Mouse (Mus musculus) limb, embryonic 15.5 days (tissue): ENCODE measurements around the gene Rora. TPM values are rescaled to one million over a fixed set of nuclear protein-coding genes. Genes with fewer than 3 reads are reported as not detected.

Experiments used
- ATAC-seq: fragments of 200-750 bp; cut with Nextera tagmentation; 2 replicates; pipeline ENCODE4 v1.8.0; 2017; ENCODE audit warnings: low read depth, moderate TSS enrichment; ENCODE audit not compliant: insufficient number of reproducible peaks, low FRiP score, low TSS enrichment
- H3K27ac ChIP-seq: fragments of 300-500 bp; sonication (generic); 2 replicates; pipeline ENCODE4 v1.5.1; 2015; ENCODE audit warnings: moderate library complexity, mild to moderate bottlenecking, inconsistent platforms
- H3K27me3 ChIP-seq: fragments of 300-500 bp; sonication (generic); 2 replicates; pipeline ENCODE4 v1.6.1; 2015; ENCODE audit warnings: inconsistent platforms
- H3K36me3 ChIP-seq: fragments of 300-500 bp; sonication (generic); 2 replicates; pipeline ENCODE4 v1.6.1; 2015; ENCODE audit warnings: inconsistent platforms
- H3K4me1 ChIP-seq: fragments of 300-500 bp; sonication (generic); 2 replicates; pipeline ENCODE4 v1.6.1; 2015; ENCODE audit warnings: inconsistent platforms
- H3K4me2 ChIP-seq: fragments of 300-500 bp; sonication (generic); 2 replicates; pipeline ENCODE4 v1.6.1; 2015; ENCODE audit warnings: mild to moderate bottlenecking, inconsistent platforms
- H3K4me3 ChIP-seq: fragments of 300-500 bp; sonication (generic); 2 replicates; pipeline ENCODE4 v1.5.1; 2015; ENCODE audit warnings: mild to moderate bottlenecking, inconsistent platforms
- H3K9ac ChIP-seq: fragments of 300-500 bp; sonication (generic); 2 replicates; pipeline ENCODE4 v1.6.1; 2015; ENCODE audit warnings: inconsistent platforms
- H3K9me3 ChIP-seq: fragments of 300-500 bp; sonication (generic); 2 replicates; pipeline ENCODE4 v1.6.1; 2016; ENCODE audit warnings: inconsistent platforms
- WGBS: fragments of 180-500 bp; shearing (Covaris S2); methylation state at CpG from one replicate; pipeline ENCODE4 v1.1.7; 2015; 5-methylcytosine and 5-hydroxymethylcytosine counted together
- polyA plus RNA-seq: library from polyadenylated mRNA; unstranded; fragments of >200 nt; fragmentation: Nextera tagmentation; extraction: Ambion mirVana; gene quantifications from 2 replicates; pipeline ENCODE4 v1.2.1, GENCODE M21; 2015

Gene Rora
- polyA plus RNA-seq, 1 experiment from 2014 or later: 25.4 TPM

GRCm38 (mm10) chr9:69043920-69044613 is 390.5 kb downstream of the Rora start:
- no peak overlapping the region for H3K27ac ChIP-seq
- no peak overlapping the region for H3K9ac ChIP-seq
- H3K9me3 ChIP-seq: no peaks in the 10 kb centered on the region
- 85% methylated on average over 8 of the region's 8 CpGs for WGBS
- no peak overlapping the region for H3K4me2 ChIP-seq
- no peak for ATAC-seq
- H3K4me3 ChIP-seq: no peak overlapping the region
- no peaks in the 10 kb centered on the region for H3K27me3 ChIP-seq
- no peaks in the 10 kb centered on the region for H3K36me3 ChIP-seq
- H3K4me1 ChIP-seq: no peaks in the 10 kb centered on the region

DNA sequence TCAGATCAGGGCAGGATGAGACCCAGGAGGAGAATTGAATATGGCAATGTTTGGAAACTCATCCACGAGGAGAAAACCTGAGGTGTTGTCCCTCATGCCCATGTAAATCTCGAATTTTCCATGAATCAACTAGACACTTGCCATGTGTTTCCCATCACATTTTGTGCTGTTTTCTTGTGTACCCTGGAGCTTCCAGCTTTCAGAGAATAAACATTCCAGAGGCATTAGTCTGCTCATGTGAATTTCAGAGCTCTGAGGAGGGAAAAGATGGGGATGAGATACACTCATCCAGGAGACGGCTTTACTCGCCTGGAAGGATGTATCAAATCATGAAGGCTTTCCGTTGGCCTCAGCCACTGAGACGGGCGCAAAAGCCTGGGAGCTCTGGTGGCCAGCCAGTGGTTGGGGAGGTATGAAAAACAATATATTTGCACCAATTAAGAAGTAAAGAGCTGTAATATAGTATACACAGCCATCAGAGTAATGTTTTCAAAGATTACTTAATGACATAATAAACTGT is 391.1 kb downstream of the Rora start:
- no peaks in the 10 kb centered on the region for H3K36me3 ChIP-seq
- no peaks in the 10 kb centered on the region for H3K27me3 ChIP-seq
- H3K27ac ChIP-seq: no peak overlapping the region
- no peak for ATAC-seq
- no peak overlapping the region for H3K4me2 ChIP-seq
- no peaks in the 10 kb centered on the region for H3K4me1 ChIP-seq
- H3K4me3 ChIP-seq: no peak overlapping the region
- H3K9me3 ChIP-seq: no peaks in the 10 kb centered on the region
- no peak overlapping the region for H3K9ac ChIP-seq
- 77% methylated on average over 7 of the region's 7 CpGs for WGBS

DNA sequence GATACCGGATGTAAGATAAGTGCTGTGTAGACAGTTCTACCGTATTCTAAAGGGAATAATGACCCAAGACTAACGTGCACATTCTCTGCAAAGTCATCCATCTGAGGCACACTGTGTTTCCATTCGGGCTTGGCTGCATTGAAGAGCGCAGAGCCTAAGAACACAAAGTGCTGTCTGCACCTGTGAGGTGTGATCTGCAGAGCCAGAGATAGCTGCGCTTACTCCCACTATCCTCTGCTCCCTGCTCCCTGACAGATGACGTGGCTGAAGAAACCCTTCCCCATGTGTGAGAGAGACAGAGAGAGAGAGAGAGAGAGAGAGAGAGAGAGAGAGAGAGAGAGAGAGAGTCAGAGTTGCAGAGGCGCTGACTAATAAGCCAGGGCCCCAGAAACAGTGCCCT is 392.3 kb downstream of the Rora start:
- Histone ChIP-seq H3K9me3 (no peaks in the 10 kb centered on the region), H3K9ac (no peak overlapping the region), H3K36me3 (no peaks in the 10 kb centered on the region), H3K4me3 (no peak overlapping the region), H3K27me3 (no peaks in the 10 kb centered on the region), H3K4me1 (no peaks in the 10 kb centered on the region), H3K27ac (no peak overlapping the region), H3K4me2 (no peak overlapping the region)
- ATAC-seq: no peak
- WGBS: 85% methylated on average over 8 of the region's 8 CpGs

DNA sequence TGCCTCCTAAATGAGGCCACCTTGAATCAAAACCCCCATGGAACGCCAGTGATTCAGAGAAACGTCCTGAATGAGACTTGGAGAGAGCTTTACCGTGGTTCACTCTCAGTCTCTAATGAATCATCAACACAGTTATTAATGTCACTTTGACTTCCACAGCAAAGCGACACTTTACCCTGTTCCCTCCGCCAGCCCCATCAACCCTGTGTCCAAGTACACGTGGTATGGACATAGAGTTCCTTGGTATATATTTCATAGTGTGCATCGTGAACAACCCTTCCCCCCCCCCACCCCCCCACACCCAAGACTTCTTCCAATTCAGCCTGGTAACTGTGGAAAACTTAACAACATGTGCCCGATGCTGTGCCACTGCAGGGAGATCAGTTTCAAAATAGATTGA is 397.3 kb downstream of the Rora start:
- ATAC-seq: no peak
- no peak overlapping the region for H3K4me3 ChIP-seq
- no peak overlapping the region for H3K9ac ChIP-seq
- peaks cover 3% of the 10 kb centered on the region; the same call in 1 of the 2 replicates for H3K4me1 ChIP-seq
- H3K4me2 ChIP-seq: no peak overlapping the region
- no peaks in the 10 kb centered on the region for H3K36me3 ChIP-seq
- no peak overlapping the region for H3K27ac ChIP-seq
- H3K27me3 ChIP-seq: no peaks in the 10 kb centered on the region
- 70% methylated on average over 8 of the region's 8 CpGs for WGBS
- no peaks in the 10 kb centered on the region for H3K9me3 ChIP-seq

DNA sequence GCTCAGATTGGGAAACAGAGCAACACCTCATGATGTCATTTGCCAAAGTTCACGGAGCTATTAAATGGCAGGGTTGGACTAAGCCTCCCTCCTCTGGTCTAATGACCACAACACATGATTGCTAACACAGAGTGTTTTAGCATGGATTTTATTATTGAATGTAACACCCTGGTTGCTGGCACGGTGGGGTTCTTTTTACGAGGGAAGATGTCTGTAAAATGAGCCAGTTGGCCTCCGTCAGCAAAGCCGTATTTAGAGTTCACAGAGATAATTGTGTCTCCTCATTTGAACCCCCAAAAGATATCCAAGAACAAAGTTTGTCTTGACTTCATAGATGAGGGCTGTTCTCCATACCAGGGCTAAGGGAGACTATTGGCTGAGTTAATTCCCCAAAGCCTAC is 398.3 kb downstream of the Rora start:
- Histone ChIP-seq H3K9me3 (no peaks in the 10 kb centered on the region), H3K4me3 (no peak overlapping the region), H3K27ac (no peak overlapping the region), H3K4me2 (no peak overlapping the region), H3K4me1 (peaks cover 3% of the 10 kb centered on the region; the same call in 1 of the 2 replicates), H3K27me3 (no peaks in the 10 kb centered on the region), H3K36me3 (no peaks in the 10 kb centered on the region), H3K9ac (no peak overlapping the region)
- no peak for ATAC-seq
- WGBS: 45% methylated on average over 5 of the region's 5 CpGs

GRCm38 (mm10) chr9:69055302-69055701 is 401.7 kb downstream of the Rora start:
- no peak overlapping the region for H3K4me2 ChIP-seq
- no peak for ATAC-seq
- 89% methylated on average over 5 of the region's 5 CpGs for WGBS
- H3K27me3 ChIP-seq: no peaks in the 10 kb centered on the region
- H3K4me1 ChIP-seq: peaks cover 3% of the 10 kb centered on the region; the same call in 1 of the 2 replicates
- H3K27ac ChIP-seq: no peak overlapping the region
- H3K4me3 ChIP-seq: no peak overlapping the region
- H3K9me3 ChIP-seq: no peaks in the 10 kb centered on the region
- H3K9ac ChIP-seq: no peak overlapping the region
- no peaks in the 10 kb centered on the region for H3K36me3 ChIP-seq

GRCm38 (mm10) chr9:69071203-69071867 is 417.7 kb downstream of the Rora start:
- H3K9me3 ChIP-seq: no peaks in the 10 kb centered on the region
- no peak overlapping the region for H3K9ac ChIP-seq
- H3K36me3 ChIP-seq: no peaks in the 10 kb centered on the region
- ATAC-seq: peak; percentile 40; the same call in 1 of the 2 replicates
- peaks cover 16% of the 10 kb centered on the region; the same call in 1 of the 2 replicates for H3K27me3 ChIP-seq
- no peak overlapping the region for H3K4me3 ChIP-seq
- WGBS: 21% methylated on average over 15 of the region's 15 CpGs
- H3K4me1 ChIP-seq: peaks cover 21% of the 10 kb centered on the region
- peak overlapping the region; percentile 14; the same call in 1 of the 2 replicates for H3K4me2 ChIP-seq
- H3K27ac ChIP-seq: no peak overlapping the region; the same call in 1 of the 2 replicates

- no peak overlapping the region for H3K4me3 ChIP-seq
- H3K36me3 ChIP-seq: no peaks in the 10 kb centered on the region
- H3K9me3 ChIP-seq: no peaks in the 10 kb centered on the region
- H3K4me1 ChIP-seq: peaks cover 21% of the 10 kb centered on the region
- ATAC-seq: no peak
- H3K9ac ChIP-seq: no peak overlapping the region
- H3K27ac ChIP-seq: no peak overlapping the region
- WGBS: 81% methylated on average over 7 of the region's 7 CpGs
- peaks cover 16% of the 10 kb centered on the region; the same call in 1 of the 2 replicates for H3K27me3 ChIP-seq
- H3K4me2 ChIP-seq: no peak overlapping the region
These were observed 419.7 kb downstream of the Rora start for GRCm38 (mm10) chr9:69073271-69073670.

GRCm38 (mm10) chr9:69084086-69084719 is 430.6 kb downstream of the Rora start:
- Histone ChIP-seq H3K9me3 (no peaks in the 10 kb centered on the region), H3K27ac (peak overlapping the region; percentile 48; the same call in 1 of the 2 replicates), H3K27me3 (no peaks in the 10 kb centered on the region), H3K4me2 (no peak overlapping the region), H3K4me3 (no peak overlapping the region), H3K36me3 (no peaks in the 10 kb centered on the region), H3K4me1 (peaks cover 10% of the 10 kb centered on the region), H3K9ac (no peak overlapping the region)
- no peak for ATAC-seq
- WGBS: 61% methylated on average over 3 of the region's 3 CpGs

GRCm38 (mm10) chr9:69084720-69085661 is 431.4 kb downstream of the Rora start:
- H3K36me3 ChIP-seq: no peaks in the 10 kb centered on the region
- 49% methylated on average over 14 of the region's 14 CpGs for WGBS
- H3K4me3 ChIP-seq: no peak overlapping the region
- no peak overlapping the region for H3K9ac ChIP-seq
- H3K27me3 ChIP-seq: no peaks in the 10 kb centered on the region
- H3K9me3 ChIP-seq: no peaks in the 10 kb centered on the region
- no peak overlapping the region for H3K4me2 ChIP-seq
- peaks cover 10% of the 10 kb centered on the region for H3K4me1 ChIP-seq
- H3K27ac ChIP-seq: peak overlapping the region; percentile 54
- ATAC-seq: no peak

DNA sequence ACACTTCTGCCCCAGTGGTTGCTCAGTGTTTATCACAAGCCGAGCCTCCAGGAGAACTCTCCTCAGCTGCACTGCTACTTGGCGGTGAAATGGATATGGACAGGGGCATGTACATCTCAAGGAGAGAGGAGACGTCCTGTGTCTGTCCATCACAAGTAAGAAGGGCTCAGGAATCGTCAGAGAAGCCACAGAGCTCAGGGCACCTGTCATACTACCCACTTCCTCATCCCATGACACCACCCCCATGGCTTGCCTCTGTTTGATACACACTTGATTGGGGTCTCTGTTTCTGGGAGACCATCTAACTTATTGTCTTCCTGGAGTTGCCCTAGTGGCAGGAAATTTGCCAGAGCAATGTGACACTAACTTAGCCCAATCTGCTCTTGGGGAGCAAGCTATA is 433.3 kb downstream of the Rora start:
- H3K4me1 ChIP-seq: peaks cover 12% of the 10 kb centered on the region
- no peak for ATAC-seq
- 84% methylated on average over 4 of the region's 4 CpGs for WGBS
- no peak overlapping the region for H3K4me3 ChIP-seq
- H3K9ac ChIP-seq: no peak overlapping the region
- H3K36me3 ChIP-seq: no peaks in the 10 kb centered on the region
- no peaks in the 10 kb centered on the region for H3K27me3 ChIP-seq
- no peak overlapping the region for H3K4me2 ChIP-seq
- H3K9me3 ChIP-seq: no peaks in the 10 kb centered on the region
- no peak overlapping the region for H3K27ac ChIP-seq
